Mouse (Mus musculus) CH12.LX (cell line): Measurements from ENCODE around the gene Stac.

Experiments used
- CTCF ChIP-seq, 2 experiments: IDR thresholded peaks in 1 of 2; conservative IDR thresholded peaks in 1 of 2; 2 replicates each; pipeline ENCODE4 v1.5.1; 2011 to 2012; ENCODE audit warnings: low read depth in 2 of 2, low read length in 2 of 2, improper control_type of control experiment in 1 of 2, inconsistent platforms in 1 of 2, mild to moderate bottlenecking in 1 of 2, moderate library complexity in 1 of 2
- IRF4 ChIP-seq: IDR thresholded peaks from 2 replicates; pipeline ENCODE4 v1.6.1; 2014; ENCODE audit warnings: low read depth, mild to moderate bottlenecking, inconsistent platforms, low read length, improper control_type of control experiment
- MAX ChIP-seq: IDR thresholded peaks from 2 replicates; pipeline ENCODE4 v1.6.1; 2011; ENCODE audit warnings: low read length, improper control_type of control experiment
- POLR2A ChIP-seq: IDR thresholded peaks from 2 replicates; pipeline ENCODE4 v1.6.1; 2011; ENCODE audit warnings: low read depth, mild to moderate bottlenecking, improper control_type of control experiment, low read length
- ZKSCAN1 ChIP-seq: IDR thresholded peaks from 2 replicates; pipeline ENCODE4 v1.6.1; 2012; ENCODE audit warnings: low read depth, inconsistent platforms, low read length, improper control_type of control experiment, borderline replicate concordance

DNA sequence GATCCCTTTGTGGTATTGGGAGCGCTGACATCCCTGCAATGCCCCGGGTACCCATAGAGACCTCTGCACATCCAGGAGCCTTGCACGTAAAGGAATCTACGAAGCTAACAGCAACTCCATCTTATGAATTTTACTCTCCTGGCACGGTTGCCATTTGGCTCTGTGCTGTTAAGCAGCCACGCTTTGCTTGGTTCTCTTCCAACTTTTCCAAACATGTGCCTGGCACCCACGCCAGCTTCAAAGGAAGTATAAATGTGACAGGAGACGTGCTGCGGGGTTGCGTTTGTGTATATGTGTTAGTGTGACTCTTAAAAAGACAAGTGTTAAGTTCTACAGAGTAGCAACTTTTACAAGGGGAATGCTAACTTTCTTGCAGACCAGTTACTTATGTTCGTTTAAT lies 1.0 kb downstream of the Stac start:
- no peak for TF ChIP-seq IRF4
- no peak for TF ChIP-seq CTCF (conservative IDR thresholded peaks at IDR 0.05 in 1 of 2, IDR thresholded peaks at IDR 0.05 in 1 of 2; ENCODE audit: low read depth in 2 of 2, low read length in 2 of 2)
- TF ChIP-seq POLR2A, result no peak
- no peak for TF ChIP-seq ZKSCAN1
- no peak for TF ChIP-seq MAX
